Mouse (Mus musculus): ENCODE results near the gene Sike1. TPM values are rescaled to one million over a fixed set of nuclear protein-coding genes. Genes with fewer than 3 reads are reported as not detected.
A peak's percentile ranks its signal among the peaks of the same experiment; 100 is the strongest.

Sike1 gene
- total RNA-seq (2021): 10 to 100 TPM; 68.5 to 69.8 TPM

DNA sequence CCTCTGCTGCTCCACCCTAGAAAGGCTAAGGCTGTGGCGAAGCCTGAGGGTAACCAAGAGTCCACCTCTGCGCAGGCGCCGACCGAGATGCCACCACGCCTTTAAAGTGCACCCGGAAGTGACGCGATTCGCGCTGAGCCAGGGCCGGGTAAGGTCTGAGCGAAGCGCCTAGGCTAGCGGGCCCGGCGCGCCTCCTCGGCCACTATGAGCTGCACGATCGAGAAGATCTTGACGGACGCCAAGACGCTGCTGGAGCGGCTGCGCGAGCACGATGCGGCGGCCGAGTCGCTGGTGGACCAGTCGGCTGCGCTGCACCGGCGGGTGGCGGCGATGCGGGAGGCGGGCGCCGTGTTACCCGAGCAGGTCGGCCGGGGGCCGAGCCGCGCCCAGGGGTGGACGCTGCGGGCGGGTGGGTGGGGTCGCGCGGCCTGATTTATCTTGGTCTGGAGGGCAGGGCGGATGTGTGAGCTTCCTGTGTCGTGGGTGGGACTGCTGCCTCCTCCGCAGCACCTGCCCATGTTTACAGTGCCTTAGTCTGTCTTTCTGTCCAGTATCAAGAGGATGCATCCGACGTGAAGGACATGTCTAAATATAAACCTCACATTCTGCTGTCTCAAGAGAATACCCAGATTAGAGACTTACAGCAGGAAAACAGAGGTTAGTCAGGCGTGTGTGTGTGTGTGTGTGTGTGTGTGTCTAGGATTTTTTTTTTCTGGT lies at the start of gene Sike1:
Sike1 (plus strand) TSS at position 104 of the 717 bp plus-strand sequence.
- DNase-seq (ENCODE audit: extremely low spot score in 1 of 2, low spot score in 1 of 2): peak; percentile 89 to 91

DNA sequence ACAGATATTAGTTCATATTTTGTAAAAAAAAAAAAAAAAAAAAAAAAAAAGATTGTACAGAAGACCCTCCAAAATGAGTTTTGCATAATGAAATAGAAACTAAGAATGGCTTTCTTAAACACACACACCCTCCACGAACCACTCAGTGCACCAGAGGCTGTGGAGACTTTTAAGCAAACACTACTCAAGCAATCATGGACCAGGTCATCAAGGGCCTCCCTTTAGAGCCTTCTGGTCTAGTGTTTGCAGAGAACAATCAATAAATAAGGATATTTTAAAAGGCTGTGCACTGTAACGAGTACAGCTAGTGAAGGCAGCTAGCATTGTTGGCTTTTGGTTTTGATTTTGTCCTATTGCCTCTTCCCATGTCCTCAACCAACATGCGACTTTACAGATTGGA lies 49.2 kb upstream of the Sike1 start:
- no peak for DNase-seq (ENCODE audit: extremely low spot score in 1 of 2, low spot score in 1 of 2)

DNA sequence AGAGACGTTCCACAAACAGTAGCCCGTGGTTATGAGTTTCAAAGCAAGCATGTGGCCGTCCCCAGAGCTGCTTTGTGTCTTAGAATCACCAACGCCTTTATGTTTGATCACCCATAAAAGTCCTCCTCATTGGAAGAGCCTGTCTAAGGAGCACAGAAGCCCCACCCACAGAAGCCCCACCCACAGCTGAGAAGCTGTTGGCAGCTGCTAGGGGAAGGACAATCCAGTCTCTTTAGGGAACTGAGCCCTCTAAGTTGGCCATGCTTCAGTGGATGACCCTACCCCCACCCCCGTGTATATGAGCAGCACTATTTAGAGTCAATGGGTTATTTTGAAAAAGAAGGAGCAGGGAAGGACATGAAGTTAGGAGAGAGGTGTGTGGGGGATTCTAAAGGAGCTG lies 48.6 kb upstream of the Sike1 start:
- DNase-seq (ENCODE audit: extremely low spot score in 1 of 2, low spot score in 1 of 2): no peak

DNA sequence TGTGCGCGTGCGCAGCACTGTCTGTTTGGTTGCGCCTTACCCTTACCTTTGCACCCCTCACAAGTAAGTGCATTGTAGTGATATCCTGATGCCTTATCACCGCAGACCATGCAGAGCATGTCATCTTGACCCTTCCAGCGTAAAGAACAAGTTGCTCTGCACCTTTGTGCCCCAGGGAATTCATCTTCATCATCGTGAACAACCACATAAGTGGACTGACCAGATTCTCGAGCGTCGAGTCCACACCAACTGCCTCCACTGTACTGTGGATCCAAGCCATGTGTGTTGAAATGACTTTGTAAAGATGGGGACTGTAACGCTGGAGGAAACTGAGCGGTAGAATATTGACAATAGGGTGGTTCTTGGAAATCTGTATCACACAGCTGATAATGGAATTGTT lies 41.0 kb upstream of the Sike1 start:
- no peak for DNase-seq (ENCODE audit: extremely low spot score in 1 of 2, low spot score in 1 of 2)

DNA sequence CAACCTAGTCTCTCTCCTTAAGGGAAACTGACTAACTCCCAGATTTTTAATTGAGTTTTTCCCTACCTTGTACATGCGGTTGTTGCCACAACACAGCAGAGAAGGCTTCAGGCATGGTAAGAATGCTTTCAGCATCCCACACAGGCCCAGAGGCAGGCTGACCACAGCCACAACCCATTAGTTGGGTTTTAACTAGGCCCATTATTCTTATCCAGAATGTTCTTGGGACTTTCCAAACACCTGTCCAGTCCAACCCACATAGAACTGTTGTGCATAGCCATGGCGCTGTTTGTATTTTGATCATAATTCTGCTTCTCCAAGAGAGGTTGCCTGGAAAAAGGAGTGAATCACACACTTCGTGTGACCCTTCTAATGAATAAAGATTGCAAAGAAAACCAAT lies 40.4 kb upstream of the Sike1 start:
- no peak for DNase-seq (ENCODE audit: extremely low spot score in 1 of 2, low spot score in 1 of 2)

DNA sequence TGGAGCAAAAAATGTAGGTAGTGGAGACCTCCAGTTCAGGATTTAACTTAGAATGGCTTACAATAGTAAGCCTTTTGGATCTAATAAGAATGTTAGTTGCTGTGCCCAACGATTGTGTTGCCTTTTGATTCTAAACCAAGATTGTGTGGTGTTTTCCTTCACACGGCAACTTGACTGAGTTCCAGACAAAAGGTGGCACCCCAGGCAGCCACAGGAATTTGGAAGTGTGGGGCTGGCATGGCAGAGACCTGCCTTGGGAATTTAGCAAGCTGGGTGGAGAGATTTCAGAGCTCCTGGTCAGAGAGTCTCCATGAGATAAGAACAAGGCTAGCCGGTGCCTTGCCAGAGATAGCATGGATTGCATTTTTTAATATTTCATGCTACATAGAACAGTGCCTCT lies 39.9 kb upstream of the Sike1 start:
- no peak for DNase-seq (ENCODE audit: extremely low spot score in 1 of 2, low spot score in 1 of 2)

DNA sequence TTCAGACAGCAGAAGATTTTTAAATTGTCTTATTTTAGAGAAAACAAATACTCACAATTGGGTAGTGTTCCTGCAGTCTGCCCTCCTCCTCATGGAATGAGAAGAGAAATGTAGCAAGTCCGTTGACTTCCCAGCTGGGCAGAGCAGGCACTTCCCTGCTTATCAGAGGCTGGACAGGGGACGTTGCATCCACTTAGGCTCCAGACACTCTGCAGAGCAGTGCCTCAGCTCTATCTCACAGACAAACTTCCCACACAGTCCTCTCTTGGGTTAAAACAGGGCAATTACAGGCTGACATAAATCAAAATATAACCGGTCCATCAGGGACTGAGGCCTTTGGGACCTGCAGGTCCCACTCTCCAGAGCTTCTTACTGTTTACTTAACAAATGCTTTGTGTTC lies 31.5 kb upstream of the Sike1 start, which contains the start of gene Nr1h5:
Nr1h5 (minus strand) TSS at position 101 of the 400 bp plus-strand sequence.
- DNase-seq (ENCODE audit: extremely low spot score in 1 of 2, low spot score in 1 of 2): no peak

DNA sequence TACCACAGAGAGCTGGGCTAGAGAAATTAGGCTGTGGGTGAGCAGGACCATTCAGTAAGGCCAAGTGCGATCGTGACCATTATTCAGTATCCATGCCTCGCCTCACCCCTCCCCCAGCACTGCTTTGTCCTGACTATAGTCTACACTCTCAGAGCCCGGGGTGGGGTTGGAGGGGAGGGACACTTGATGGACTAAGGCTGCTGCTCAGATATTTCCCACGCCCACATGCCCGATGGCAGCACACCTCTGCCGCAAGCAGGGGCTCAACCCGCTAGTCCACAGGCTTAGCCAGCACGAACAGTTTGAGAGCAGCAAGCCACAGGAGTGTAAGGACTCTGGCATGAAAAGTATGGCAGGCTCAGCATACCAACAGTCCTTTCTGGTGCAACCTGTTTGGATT lies 25.4 kb upstream of the Sike1 start:
- no peak for DNase-seq (ENCODE audit: extremely low spot score in 1 of 2, low spot score in 1 of 2)

DNA sequence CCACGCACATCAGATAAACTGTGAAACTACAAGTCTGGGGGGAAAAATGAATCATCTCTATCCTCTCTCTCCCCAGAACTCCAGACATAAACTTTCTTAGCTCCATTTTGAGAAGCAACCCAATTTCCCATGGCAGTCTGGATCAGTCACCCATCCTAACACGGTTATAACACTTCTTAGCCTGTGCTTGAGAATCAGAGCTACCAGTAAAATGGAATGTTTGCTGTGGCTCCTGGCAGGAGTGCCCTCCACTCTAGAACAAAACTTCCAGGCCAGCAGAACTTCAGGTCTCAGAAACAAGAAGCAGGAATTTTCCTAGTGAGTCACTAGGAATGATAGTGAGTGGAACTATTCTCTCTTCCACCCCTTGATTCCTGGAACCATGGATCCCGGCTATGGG lies 25.0 kb upstream of the Sike1 start:
- no peak for DNase-seq (ENCODE audit: extremely low spot score in 1 of 2, low spot score in 1 of 2)

DNA sequence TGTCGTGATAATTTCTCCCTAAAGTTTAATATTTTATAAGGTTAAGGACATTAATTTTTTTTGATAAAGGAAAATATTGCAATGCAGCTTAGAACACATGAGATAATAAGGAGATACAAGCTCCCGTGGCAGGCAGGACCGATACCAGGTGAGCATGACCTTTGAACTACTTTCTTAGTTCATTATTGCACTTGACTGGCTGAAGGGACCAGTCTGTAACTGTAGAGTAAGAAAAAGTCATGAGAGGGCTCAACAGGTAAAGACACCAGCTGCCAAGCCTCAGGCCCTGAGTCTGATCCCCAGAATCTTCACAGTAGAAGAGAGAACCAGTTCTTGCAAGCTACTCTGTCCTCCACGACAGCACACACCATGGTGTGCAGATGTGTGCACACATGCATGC lies 18.6 kb upstream of the Sike1 start:
- DNase-seq (ENCODE audit: extremely low spot score in 1 of 2, low spot score in 1 of 2): no peak

DNA sequence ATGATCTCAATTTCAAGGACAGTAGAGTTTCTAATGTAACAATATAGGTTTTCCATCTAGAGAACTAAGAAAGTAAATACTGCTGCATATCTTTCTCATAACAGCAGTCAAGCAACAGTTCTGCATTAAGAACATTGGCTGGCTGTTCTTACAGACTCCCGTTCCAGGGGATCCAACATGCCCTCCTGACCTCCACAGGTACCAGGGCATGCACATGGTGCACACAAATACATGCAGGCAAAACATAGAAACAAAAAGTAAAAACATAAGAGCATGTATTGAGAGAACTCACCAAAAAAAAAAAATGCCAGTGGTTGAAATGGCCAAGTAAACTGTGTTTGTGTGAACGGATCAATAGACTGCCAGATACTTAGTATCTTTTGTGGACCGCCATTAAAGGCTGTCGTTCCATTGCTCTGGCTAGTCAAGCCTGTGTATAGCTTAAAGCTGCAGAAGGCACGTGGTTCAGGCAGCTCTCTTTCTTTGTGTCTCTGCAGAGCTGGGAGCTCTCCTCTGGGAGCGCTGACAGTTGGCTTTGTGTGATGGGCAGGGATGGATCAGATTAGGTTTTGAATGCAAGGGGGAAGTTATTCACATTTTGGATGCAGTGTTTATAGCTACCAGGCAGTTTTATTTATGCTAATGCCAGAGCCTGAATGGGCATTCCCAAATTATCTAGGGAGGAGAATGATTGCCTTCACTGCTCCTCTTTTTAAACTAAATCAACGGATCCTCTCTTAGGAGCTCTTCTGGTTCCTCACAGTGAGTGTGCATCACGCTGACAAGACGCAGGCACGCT lies 15.8 kb upstream of the Sike1 start:
- DNase-seq (ENCODE audit: extremely low spot score in 1 of 2, low spot score in 1 of 2): no peak

DNA sequence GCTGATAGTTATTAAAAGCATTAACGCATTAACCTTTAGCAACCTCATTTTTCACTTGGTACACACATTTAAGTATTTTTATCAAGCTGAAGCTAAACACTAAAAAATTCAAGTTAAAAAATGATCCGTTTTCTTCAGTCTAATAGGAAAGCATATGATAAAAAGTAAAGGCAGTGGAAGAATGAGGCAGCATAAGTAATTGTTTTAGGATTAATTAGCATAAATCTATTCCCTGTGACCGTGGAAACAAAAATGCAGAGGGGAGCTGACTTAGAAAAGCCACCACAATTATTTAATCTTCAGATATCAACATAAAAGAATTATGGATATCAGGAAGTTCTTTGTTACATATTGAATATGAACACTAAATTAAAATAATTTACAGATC lies 15.2 kb upstream of the Sike1 start:
- no peak for DNase-seq (ENCODE audit: extremely low spot score in 1 of 2, low spot score in 1 of 2)

DNA sequence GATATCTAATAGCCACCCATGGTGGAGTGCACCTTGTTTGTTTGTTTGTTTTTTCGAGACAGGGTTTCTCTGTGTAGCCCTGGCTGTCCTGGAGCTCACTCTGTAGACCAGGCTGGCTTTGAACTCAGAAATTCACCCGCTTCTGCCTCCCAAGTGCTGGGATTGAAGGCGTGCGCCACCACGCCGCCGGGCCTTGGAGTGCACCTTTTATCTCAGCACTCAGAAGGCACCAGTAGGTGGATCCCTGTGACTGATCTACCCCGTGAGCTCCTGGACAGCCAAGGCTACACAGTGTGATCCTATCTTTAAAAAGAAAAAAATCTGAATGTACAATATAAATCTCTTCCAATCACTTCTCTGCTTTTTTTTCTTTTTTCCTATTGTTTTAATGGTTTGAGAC lies 4.5 kb upstream of the Sike1 start:
- no peak for DNase-seq (ENCODE audit: extremely low spot score in 1 of 2, low spot score in 1 of 2)

DNA sequence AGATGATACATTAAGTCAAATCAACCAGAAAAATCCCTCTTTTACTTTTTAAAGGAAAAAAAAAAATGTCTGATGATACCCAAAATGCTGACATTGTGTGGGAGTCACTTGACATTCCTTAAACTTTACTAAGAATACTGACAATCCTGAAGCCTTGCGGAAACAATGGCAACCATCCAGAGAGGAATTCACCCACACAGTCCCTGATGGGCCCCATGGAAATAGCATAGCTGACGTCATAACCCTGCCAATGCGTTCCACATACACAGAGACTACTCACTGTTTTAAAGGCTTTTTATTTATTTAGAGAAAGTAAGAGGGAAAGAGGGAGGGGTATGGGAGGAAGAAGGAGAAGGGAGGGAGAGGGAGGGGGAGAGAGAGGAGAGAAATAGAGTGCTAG lies 2.6 kb upstream of the Sike1 start:
- DNase-seq (ENCODE audit: extremely low spot score in 1 of 2, low spot score in 1 of 2): no peak

DNA sequence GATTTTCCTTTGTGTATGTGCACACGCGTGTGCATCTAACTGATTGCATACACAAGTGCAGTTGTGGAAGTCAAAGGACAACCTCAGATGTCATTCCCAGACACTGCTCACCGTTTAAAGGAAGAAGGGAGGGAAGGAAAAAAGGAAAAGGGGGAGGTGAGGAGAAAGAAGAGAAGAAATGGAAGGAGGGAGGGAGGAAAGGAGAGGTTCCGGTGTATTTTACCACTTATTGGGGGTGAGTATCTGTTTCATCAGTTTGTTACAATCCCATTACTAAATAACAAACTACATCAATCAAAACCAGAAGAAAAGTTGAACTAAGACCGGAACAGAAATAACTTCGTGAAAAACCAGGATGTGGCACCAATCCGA lies 289 bp upstream of the Sike1 start:
- no peak for DNase-seq (ENCODE audit: extremely low spot score in 1 of 2, low spot score in 1 of 2)

DNA sequence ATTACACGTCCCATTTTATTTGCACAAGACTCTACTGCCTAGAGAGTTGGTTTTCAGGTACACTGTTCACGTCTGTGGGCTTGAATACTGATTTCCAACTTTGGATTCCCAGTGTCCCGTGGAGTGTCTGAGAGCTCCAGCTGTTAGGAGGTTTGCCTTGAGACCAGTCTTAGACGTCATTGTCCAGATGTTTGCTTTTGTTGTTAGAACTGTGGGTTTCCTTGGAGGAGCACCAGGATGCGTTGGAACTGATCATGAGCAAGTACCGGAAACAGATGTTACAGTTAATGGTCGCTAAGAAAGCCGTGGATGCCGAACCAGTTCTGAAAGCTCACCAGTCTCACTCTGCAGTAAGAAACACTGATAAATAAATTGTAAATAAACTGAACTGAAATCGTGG lies 1.5 kb downstream of the Sike1 start:
- no peak for DNase-seq (ENCODE audit: extremely low spot score in 1 of 2, low spot score in 1 of 2)

DNA sequence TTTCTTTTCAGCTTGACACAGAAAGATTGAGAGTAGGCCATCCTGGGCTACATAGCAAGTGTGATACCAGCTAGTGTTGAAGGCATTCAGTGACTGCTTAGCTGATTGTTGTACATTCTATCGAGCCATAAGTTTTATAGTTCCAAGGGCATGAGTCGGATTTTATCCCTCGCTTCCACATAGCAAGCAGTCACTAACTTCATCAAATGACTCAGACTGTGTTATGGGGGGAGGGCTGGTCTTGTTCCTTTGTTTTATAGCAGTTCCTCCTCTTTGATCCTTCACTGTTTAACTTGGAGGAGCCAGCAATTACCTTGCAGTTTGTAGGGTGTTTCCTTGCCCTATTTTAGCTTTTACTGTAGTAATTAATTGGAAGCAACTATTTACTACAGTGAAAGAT lies 2.1 kb downstream of the Sike1 start:
- no peak for DNase-seq (ENCODE audit: extremely low spot score in 1 of 2, low spot score in 1 of 2)

DNA sequence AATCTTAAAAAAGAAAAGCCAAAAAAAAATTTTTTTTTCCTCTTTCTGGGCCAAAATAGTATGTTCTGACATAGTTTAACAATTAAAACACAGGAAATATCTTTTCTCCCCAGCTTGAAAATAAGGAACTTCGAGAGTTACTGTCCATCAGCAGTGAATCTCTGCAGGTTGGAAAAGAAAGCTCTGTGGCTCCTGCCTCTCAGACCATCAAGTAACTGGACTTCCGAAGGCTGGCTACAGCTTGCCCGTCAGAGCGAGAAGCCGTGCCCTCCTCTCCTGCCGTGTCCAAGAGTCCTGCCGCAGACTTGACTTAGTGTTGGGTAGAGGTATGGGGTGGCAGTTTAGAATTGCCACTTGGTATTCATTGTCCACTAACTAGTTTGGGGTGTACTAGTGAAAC lies 6.1 kb downstream of the Sike1 start:
- DNase-seq (ENCODE audit: extremely low spot score in 1 of 2, low spot score in 1 of 2): no peak

DNA sequence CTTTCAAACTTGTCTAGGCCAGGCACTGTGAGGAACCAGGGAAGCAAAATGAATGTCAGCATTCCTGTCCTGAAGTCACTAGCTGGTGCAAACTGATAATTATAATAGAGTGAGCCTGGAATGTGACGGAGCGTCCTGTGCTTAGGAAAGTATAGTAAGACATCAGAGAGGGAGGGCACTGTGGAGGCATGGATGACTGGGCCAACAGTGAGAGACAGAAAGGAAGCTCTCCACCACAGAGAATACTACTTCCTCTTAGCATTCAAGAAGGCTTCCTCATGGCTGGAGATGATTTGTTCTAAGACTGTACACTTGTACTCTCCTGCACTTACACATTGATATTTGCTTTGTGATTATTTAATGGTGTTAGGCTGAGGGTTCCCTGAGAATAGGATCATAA lies 21.8 kb downstream of the Sike1 start:
- DNase-seq (ENCODE audit: extremely low spot score in 1 of 2, low spot score in 1 of 2): no peak

DNA sequence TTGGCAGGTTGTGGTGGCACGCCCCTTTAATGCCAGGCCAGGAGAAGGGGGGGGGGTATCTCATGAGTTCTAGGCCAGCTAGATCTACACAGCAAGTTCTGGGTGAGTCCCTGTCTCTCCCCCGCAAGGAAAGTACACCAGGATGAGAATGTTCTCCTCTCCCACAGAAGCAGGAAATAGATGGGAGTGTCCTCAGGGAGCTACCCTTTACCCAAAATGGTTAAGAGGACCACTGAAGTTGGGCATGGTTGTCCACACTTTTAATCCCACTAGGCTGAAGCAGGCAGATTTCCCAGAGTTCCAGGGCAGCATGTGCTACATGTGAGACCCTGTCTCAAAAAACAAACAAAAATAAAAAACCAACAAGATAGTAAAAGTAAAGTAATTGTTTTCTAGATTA lies 24.0 kb downstream of the Sike1 start:
- no peak for DNase-seq (ENCODE audit: extremely low spot score in 1 of 2, low spot score in 1 of 2)

DNA sequence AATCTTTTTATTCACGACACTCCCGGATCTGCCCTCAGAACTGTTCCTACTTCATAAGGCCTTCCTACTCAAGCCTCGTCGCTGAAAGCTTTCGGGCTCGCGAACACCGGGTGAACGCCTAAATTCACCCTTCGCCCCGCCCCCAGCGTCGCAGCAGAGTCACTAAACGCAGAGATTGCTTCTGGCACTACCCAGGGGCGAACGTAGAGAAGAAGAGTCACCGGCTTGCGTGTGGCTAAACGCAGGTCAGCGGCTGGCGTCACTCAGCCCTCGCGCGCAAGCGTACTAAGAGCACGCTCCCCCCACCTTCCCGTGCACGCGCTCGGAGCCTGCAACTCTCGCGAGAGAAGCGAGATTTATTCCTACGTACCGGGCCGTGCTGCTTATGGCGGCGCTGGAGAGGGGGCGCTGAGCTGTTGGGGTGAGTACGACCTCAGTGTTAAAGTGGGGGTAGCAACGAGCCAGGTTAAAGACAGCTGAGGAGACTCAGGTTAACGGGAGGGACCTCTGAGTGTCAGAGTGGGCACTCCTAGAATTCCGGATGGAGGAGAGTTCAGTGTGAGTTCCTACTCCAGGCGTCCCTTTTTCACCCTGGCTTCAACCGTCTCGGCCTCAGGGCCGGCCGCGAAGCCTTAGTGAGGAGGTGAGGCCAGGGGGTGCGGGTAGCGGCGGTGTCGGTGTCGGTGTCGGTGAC lies 24.9 kb downstream of the Sike1 start, which contains the start of gene Csde1:
Csde1 (plus strand) TSS at position 178 of the 694 bp plus-strand sequence.
- DNase-seq (ENCODE audit: extremely low spot score in 1 of 2, low spot score in 1 of 2): peak; percentile 86 to 88

Data from layer of hippocampus, postnatal 25 days (tissue).